Mouse (Mus musculus): ENCODE measurements around the gene Zfp672. TPM values are rescaled to one million over a fixed set of nuclear protein-coding genes. Genes with fewer than 3 reads are reported as not detected.

The Zfp672 gene
- polyA plus RNA-seq (2017; shearing (Covaris generic)) = 38.4 TPM

DNA sequence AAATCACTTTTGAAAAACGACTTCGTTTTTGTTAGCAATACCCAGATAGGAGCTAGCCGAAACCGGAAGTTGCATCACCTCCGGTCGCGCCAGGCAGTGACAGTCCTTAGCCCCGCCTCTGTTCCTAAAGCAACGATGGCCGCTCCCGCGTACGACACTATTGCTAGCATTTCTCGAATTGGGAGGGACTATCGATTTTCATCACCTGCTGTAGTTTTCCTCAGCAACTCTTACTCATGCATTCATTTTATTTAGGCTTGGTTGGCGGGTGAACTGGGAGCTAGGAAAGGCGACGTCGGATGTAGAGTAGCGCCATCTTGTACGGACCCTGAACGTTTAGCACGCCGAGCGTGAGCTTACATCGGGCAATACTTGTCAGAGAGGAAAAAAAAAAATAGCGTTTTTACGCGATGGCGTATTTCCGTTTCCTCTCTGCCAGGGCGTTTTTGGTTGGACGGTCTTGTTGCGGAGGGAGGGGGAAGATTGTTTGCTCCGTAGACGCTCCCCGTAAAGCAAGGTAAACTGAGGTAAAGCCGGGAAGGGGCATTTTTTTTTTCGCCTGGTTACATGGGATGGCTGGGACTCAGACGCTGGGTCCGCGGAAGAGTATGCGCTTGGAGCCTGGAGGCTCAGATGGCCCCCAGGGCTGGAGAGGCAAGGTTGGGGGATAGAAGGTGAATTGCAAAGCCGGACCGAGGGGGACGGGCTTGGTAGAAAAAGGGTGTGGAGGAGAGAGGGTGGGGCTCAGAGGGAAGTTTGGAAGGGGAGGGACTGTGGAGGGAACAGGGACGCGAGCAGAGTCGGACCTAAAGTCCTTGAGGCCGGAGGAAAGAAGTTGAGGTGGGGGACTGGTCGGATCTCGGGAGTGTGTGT is at the start of gene Zfp672, which contains the start of gene Sh3bp5l:
TSS of gene Zfp672 (minus strand) at position 64 of the 873 bp plus-strand sequence.
TSS of gene Sh3bp5l (plus strand) at position 449 of the 873 bp plus-strand sequence.

DNA sequence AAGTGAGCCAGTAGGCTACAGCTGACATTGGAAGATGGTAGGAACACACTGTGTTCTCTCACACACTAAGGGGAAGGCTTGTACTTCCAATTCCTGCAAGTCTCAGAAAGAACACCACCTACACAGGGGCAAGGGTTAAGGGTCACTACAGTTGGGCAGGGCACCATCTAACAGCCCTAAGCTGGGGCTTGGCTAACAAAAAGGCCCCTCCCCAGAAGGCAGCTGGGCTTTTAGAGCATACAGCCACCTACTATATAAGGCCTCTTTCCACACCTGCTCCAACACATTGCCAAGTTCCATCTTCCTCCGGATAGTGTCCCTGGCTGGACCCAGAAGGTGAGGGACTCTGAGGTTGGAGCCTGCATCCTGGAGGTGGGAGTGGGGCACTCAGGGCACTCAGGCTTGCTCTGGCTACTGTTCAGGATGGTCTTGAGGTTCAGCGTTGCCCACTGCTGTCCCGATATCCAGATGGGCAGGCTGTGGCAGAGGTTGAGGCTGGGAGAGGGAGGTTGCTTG is 48.7 kb upstream of the Zfp672 start, which contains the start of gene Lypd8:
TSS of gene Lypd8 (plus strand) at position 281 of the 516 bp plus-strand sequence.

DNA sequence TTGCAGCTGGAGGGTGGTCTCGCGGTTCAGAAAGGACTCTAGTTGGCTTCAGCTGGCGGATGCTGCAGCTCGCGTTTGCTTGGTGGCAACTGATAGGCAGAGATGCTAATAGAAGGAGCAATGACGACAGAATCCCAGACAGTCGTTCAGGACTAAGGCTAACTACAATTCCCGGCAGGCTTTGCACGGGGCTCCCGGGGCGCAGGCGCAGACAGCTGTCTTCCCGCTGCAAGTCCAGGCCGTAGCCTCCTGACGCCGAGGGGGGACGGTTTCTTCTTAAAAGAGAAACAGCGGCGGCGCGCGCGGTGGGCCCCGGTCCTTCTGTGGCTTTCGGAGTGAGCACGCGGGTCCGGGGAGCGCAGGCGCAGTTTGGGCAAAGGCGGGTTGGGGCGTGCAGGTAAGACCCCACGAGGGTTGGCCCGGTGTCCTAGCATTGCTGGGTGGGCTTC is 23.3 kb downstream of the Zfp672 start, which contains the start of gene Zfp692:
TSS of gene Zfp692 (plus strand) at position 210 of the 449 bp plus-strand sequence.

DNA sequence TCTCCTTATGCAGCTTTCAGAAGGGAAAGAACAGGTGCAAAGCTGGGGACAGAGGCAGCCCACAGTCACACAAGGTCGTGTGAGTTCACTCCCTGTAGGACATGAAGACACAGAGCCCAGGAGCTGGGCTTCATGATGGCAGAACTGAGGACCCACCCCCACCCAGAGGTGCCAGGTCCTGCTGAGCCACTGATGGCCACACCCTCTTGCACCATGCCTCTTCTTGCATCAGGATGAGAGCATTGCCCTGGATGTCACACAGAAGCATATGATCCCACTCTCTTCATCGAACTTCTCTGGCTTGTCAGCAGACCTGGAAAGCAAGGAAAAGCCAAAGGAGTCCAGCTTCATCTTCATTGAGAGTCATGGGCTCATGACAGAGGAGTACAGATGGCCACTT is 55.6 kb downstream of the Zfp672 start, which contains the start of gene 4930438A08Rik:
TSS of gene 4930438A08Rik (plus strand) at position 228 of the 400 bp plus-strand sequence.

Other genes with a start within 250 kb of the Zfp672 start
- not detected for gene Gm12248, start 237.2 kb downstream of the Zfp672 start, polyA plus RNA-seq (2017; shearing (Covaris generic))
- gene Cnot8, start 226.2 kb downstream of the Zfp672 start, polyA plus RNA-seq (2017; shearing (Covaris generic)) = 86.2 TPM
- gene Gemin5, start 161.8 kb downstream of the Zfp672 start, polyA plus RNA-seq (2017; shearing (Covaris generic)) = 18.5 TPM
- 32.3 TPM for gene Mrpl22, start 158.7 kb downstream of the Zfp672 start, polyA plus RNA-seq (2017; shearing (Covaris generic))
- gene Igtp, start 130.8 kb downstream of the Zfp672 start, polyA plus RNA-seq (2017; shearing (Covaris generic)) = 397 TPM
- 103 TPM for gene Irgm2, start 130.7 kb downstream of the Zfp672 start, polyA plus RNA-seq (2017; shearing (Covaris generic))
- gene 4930438A08Rik, start 55.5 kb downstream of the Zfp672 start, polyA plus RNA-seq (2017; shearing (Covaris generic)) = not detected
- 45.8 TPM for gene Zfp692, start 23.3 kb downstream of the Zfp672 start, polyA plus RNA-seq (2017; shearing (Covaris generic))
- 23.2 TPM for gene Sh3bp5l, start 385 bp upstream of the Zfp672 start, polyA plus RNA-seq (2017; shearing (Covaris generic))
- not detected for gene Lypd8, start 48.7 kb upstream of the Zfp672 start, polyA plus RNA-seq (2017; shearing (Covaris generic))
- gene 1810065E05Rik, start 90.8 kb upstream of the Zfp672 start, polyA plus RNA-seq (2017; shearing (Covaris generic)) = not detected
- gene Gm12253, start 102.2 kb upstream of the Zfp672 start, polyA plus RNA-seq (2017; shearing (Covaris generic)) = not detected
- not detected for gene Lypd9, start 122.6 kb upstream of the Zfp672 start, polyA plus RNA-seq (2017; shearing (Covaris generic))
- not detected for gene Olfr30, start 131.9 kb upstream of the Zfp672 start, polyA plus RNA-seq (2017; shearing (Covaris generic))
- gene Olfr332, start 162.2 kb upstream of the Zfp672 start, polyA plus RNA-seq (2017; shearing (Covaris generic)) = not detected
- gene Olfr331, start 172.2 kb upstream of the Zfp672 start, polyA plus RNA-seq (2017; shearing (Covaris generic)) = not detected
- 0.44 TPM for gene Olfr330, start 204.5 kb upstream of the Zfp672 start, polyA plus RNA-seq (2017; shearing (Covaris generic))
- gene Olfr329-ps, start 216.1 kb upstream of the Zfp672 start, polyA plus RNA-seq (2017; shearing (Covaris generic)) = not detected
- gene Olfr328, start 225.3 kb upstream of the Zfp672 start, polyA plus RNA-seq (2017; shearing (Covaris generic)) = not detected
- not detected for gene Olfr224, start 240.2 kb upstream of the Zfp672 start, polyA plus RNA-seq (2017; shearing (Covaris generic))
- gene Olfr325, start 247.4 kb upstream of the Zfp672 start, polyA plus RNA-seq (2017; shearing (Covaris generic)) = not detected